Mouse (Mus musculus) lung, embryonic 15.5 days (tissue): ENCODE results near the gene Nkapl. TPM values are rescaled to one million over a fixed set of nuclear protein-coding genes. Genes with fewer than 3 reads are reported as not detected.

ENCODE experiments used
- ATAC-seq: fragments of 200-750 bp; cut with Nextera tagmentation; 2 replicates; pipeline ENCODE4 v1.8.0; 2017; ENCODE audit warnings: moderate number of reproducible peaks, borderline replicate concordance; ENCODE audit not compliant: low FRiP score, low TSS enrichment; ENCODE audit errors: extremely low read depth
- H3K27ac ChIP-seq: fragments of 300-500 bp; sonication (generic); 2 replicates; pipeline ENCODE4 v1.5.1; 2015; ENCODE audit warnings: moderate library complexity, mild to moderate bottlenecking, inconsistent platforms
- H3K27me3 ChIP-seq: fragments of 300-500 bp; sonication (generic); 2 replicates; pipeline ENCODE4 v1.6.1; 2015; ENCODE audit warnings: inconsistent platforms
- H3K36me3 ChIP-seq: fragments of 300-500 bp; sonication (generic); 2 replicates; pipeline ENCODE4 v1.6.1; 2015; ENCODE audit warnings: inconsistent platforms
- H3K4me1 ChIP-seq: fragments of 300-500 bp; sonication (generic); 2 replicates; pipeline ENCODE4 v1.6.1; 2015; ENCODE audit warnings: inconsistent platforms
- H3K4me2 ChIP-seq: fragments of 300-500 bp; sonication (generic); 2 replicates; pipeline ENCODE4 v1.6.1; 2015; ENCODE audit warnings: inconsistent platforms, mild to moderate bottlenecking, moderate library complexity
- H3K4me3 ChIP-seq: fragments of 300-500 bp; sonication (generic); 2 replicates; pipeline ENCODE4 v1.5.1; 2015; ENCODE audit warnings: mild to moderate bottlenecking, inconsistent platforms
- H3K9ac ChIP-seq: fragments of 300-500 bp; sonication (generic); 2 replicates; pipeline ENCODE4 v1.6.1; 2015; ENCODE audit warnings: inconsistent platforms
- H3K9me3 ChIP-seq: fragments of 300-500 bp; sonication (generic); 2 replicates; pipeline ENCODE4 v1.6.1; 2016; ENCODE audit warnings: inconsistent platforms
- WGBS: fragments of 180-500 bp; shearing (Covaris S2); methylation state at CpG from one replicate; pipeline ENCODE4 v1.1.7; 2015; 5-methylcytosine and 5-hydroxymethylcytosine counted together
- microRNA counts: library from miRNA; unstranded; fragments of <30 nt; microRNA quantifications from one replicate; lab custom pipeline; 2016
- microRNA-seq: library from miRNA; unstranded; fragments of <30 nt; microRNA quantifications from one replicate; pipeline ENCODE4, GENCODE M21; 2016
- polyA plus RNA-seq: library from polyadenylated mRNA; unstranded; fragments of >200 nt; fragmentation: Nextera tagmentation; extraction: Ambion mirVana; gene quantifications from 2 replicates; pipeline ENCODE4 v1.2.1, GENCODE M21; 2015

The Nkapl gene
- polyA plus RNA-seq, 1 experiment from 2014 or later: 3.1 TPM

- Histone ChIP-seq H3K9me3 (no peaks in the 10 kb centered on the region), H3K36me3 (no peaks in the 10 kb centered on the region), H3K4me2 (no peak overlapping the region), H3K27ac (no peak overlapping the region), H3K4me1 (peaks cover 5% of the 10 kb centered on the region; the same call in 1 of the 2 replicates), H3K27me3 (no peaks in the 10 kb centered on the region), H3K4me3 (no peak overlapping the region), H3K9ac (no peak overlapping the region)
- 44% methylated on average over 6 of the region's 6 CpGs for WGBS
- no peak; the same call in 1 of the 2 replicates for ATAC-seq
Observed at GRCm38 (mm10) chr13:21418865-21419264, 49.4 kb downstream of the Nkapl start.

GRCm38 (mm10) chr13:21417298-21418010 lies 50.9 kb downstream of the Nkapl start:
- Histone ChIP-seq H3K4me2 (no peak overlapping the region), H3K9ac (no peak overlapping the region), H3K27me3 (no peaks in the 10 kb centered on the region), H3K4me1 (peaks cover 5% of the 10 kb centered on the region; the same call in 1 of the 2 replicates), H3K9me3 (no peaks in the 10 kb centered on the region), H3K4me3 (no peak overlapping the region), H3K36me3 (no peaks in the 10 kb centered on the region), H3K27ac (no peak overlapping the region)
- no peak for ATAC-seq
- WGBS: 80% methylated on average over 6 of the region's 6 CpGs

MicroRNAs within 50 kb of the gene (microRNA counts, 519-probe panel; counts per million panel counts)
- microRNA mmu-miR-1896 (lab: Ali Mortazavi, UCI): 2,517 counts per million, percentile 53 among the panel's probes with 10 or more counts

Small RNA genes lying within 50 kb of the gene (microRNA-seq; reads per million reads assigned to microRNA genes)
- gene Mir1896: not detected

Other genes with a start within 250 kb of the Nkapl start
- not detected in 2 replicates for gene Gpx5, start 175.8 kb downstream of the Nkapl start, polyA plus RNA-seq
- gene Gpx6, start 156.4 kb downstream of the Nkapl start, polyA plus RNA-seq: not detected in 2 replicates
- gene Olfr1367, start 121.6 kb downstream of the Nkapl start, polyA plus RNA-seq: not detected in 2 replicates
- gene Zscan12, start 105.7 kb downstream of the Nkapl start, polyA plus RNA-seq: 12.6 and 13.3 TPM in 2 replicates
- gene Zkscan3, start 65.8 kb downstream of the Nkapl start, polyA plus RNA-seq: 83.4 and 90.4 TPM in 2 replicates
- 2.8 and 3.0 TPM in 2 replicates for gene Pgbd1, start 27.5 kb downstream of the Nkapl start, polyA plus RNA-seq
- 31.3 and 33.8 TPM in 2 replicates for gene Zscan26, start 14.8 kb downstream of the Nkapl start, polyA plus RNA-seq
- 3.4 TPM in 2 replicates for gene Zkscan4, start 10.4 kb upstream of the Nkapl start, polyA plus RNA-seq
- not detected in 2 replicates for gene Gm10065, start 10.9 kb upstream of the Nkapl start, polyA plus RNA-seq
- 0.29 and 0.31 TPM in 2 replicates for gene AK157302, start 26.7 kb upstream of the Nkapl start, polyA plus RNA-seq
- 4.9 and 6.1 TPM in 2 replicates for gene Gm11273, start 32.9 kb upstream of the Nkapl start, polyA plus RNA-seq
- gene Zkscan8, start 62.6 kb upstream of the Nkapl start, polyA plus RNA-seq: 5.5 and 6.8 TPM in 2 replicates
- gene Olfr1366, start 74.3 kb upstream of the Nkapl start, polyA plus RNA-seq: 0.10 and 0.26 TPM in 2 replicates
- 0.04 TPM in 1 of 2 replicates, not detected in the other for gene Olfr1535, start 91.4 kb upstream of the Nkapl start, polyA plus RNA-seq
- not detected in 2 replicates for gene Olfr1364, start 113.2 kb upstream of the Nkapl start, polyA plus RNA-seq
- not detected in 2 replicates for gene Olfr1362, start 145.5 kb upstream of the Nkapl start, polyA plus RNA-seq
- not detected in 2 replicates for gene Olfr11, start 174.0 kb upstream of the Nkapl start, polyA plus RNA-seq
- not detected in 2 replicates for gene Olfr1361, start 194.9 kb upstream of the Nkapl start, polyA plus RNA-seq
- gene Olfr1360, start 208.9 kb upstream of the Nkapl start, polyA plus RNA-seq: not detected in 2 replicates
- gene Olfr1359, start 229.6 kb upstream of the Nkapl start, polyA plus RNA-seq: not detected in 2 replicates
- gene Hist1h2bl, start 247.6 kb upstream of the Nkapl start, polyA plus RNA-seq: 2.0 and 3.0 TPM in 2 replicates
- gene Hist1h2ai, start 247.9 kb upstream of the Nkapl start, polyA plus RNA-seq: 25.5 and 29.4 TPM in 2 replicates
- gene Hist1h3h, start 249.2 kb upstream of the Nkapl start, polyA plus RNA-seq: 11.8 and 14.4 TPM in 2 replicates